Mouse (Mus musculus): ENCODE measurements at regions not wholly inside any gene's neighbourhood (a gene's known extent, or its start where the extent isn't known, plus 50 kb on each side); places are given as distances from the start of the nearest gene placed in this dataset.

GRCm38 (mm10) chr6:52105031-52105593 lies 53.0 kb downstream of the Hoxa1 start:
- H3K4me2 ChIP-seq (ENCODE audit: low read depth, low read length) = 0 out of 2 replicates have a peak overlapping the region, but pooled peaks have one; percentile 10
- peaks cover 15% of the 10 kb centered on the region for H3K27me3 ChIP-seq (ENCODE audit: control insufficient read depth, insufficient read depth, low read length)
- no peak overlapping the region for H3K27ac ChIP-seq (ENCODE audit: low read length)
- no peak overlapping the region for H3K9ac ChIP-seq (ENCODE audit: low read length)
- no peaks in the 10 kb centered on the region for H3K9me3 ChIP-seq (replicated peaks; ENCODE audit: control insufficient read depth, low read length)
- no peaks in the 10 kb centered on the region for H3K4me1 ChIP-seq (ENCODE audit: control insufficient read depth, insufficient read depth, low read length)
- WGBS = 39% methylated on average over 13 of the region's 13 CpGs
- no peak overlapping the region for H3K4me3 ChIP-seq (ENCODE audit: low read length)
- ATAC-seq (replicated peaks; ENCODE audit: extremely low read depth, insufficient read depth, low FRiP score) = no peak
- H3K36me3 ChIP-seq (ENCODE audit: control insufficient read depth, insufficient read depth) = no peaks in the 10 kb centered on the region

- Histone ChIP-seq H3K27me3 (ENCODE audit: control insufficient read depth, insufficient read depth, low read length) (peaks cover 15% of the 10 kb centered on the region), H3K4me2 (ENCODE audit: low read depth, low read length) (no peak overlapping the region), H3K36me3 (ENCODE audit: control insufficient read depth, insufficient read depth) (no peaks in the 10 kb centered on the region), H3K4me3 (ENCODE audit: low read length) (no peak overlapping the region), H3K9me3 (replicated peaks; ENCODE audit: control insufficient read depth, low read length) (no peaks in the 10 kb centered on the region), H3K4me1 (ENCODE audit: control insufficient read depth, insufficient read depth, low read length) (no peaks in the 10 kb centered on the region), H3K9ac (ENCODE audit: low read length) (no peak overlapping the region), H3K27ac (ENCODE audit: low read length) (no peak overlapping the region)
- ATAC-seq (replicated peaks; ENCODE audit: extremely low read depth, insufficient read depth, low FRiP score) = no peak
- WGBS = 86% methylated on average over 11 of the region's 11 CpGs
Measured at GRCm38 (mm10) chr6:52104141-52104540, 54.0 kb downstream of the Hoxa1 start.

- Histone ChIP-seq H3K36me3 (ENCODE audit: control insufficient read depth, insufficient read depth) (no peaks in the 10 kb centered on the region), H3K27me3 (ENCODE audit: control insufficient read depth, insufficient read depth, low read length) (peaks cover 15% of the 10 kb centered on the region), H3K9ac (ENCODE audit: low read length) (no peak overlapping the region), H3K4me3 (ENCODE audit: low read length) (no peak overlapping the region), H3K9me3 (replicated peaks; ENCODE audit: control insufficient read depth, low read length) (no peaks in the 10 kb centered on the region), H3K4me1 (ENCODE audit: control insufficient read depth, insufficient read depth, low read length) (no peaks in the 10 kb centered on the region), H3K4me2 (ENCODE audit: low read depth, low read length) (no peak overlapping the region), H3K27ac (ENCODE audit: low read length) (no peak overlapping the region)
- 81% methylated on average over 7 of the region's 7 CpGs for WGBS
- no peak for ATAC-seq (replicated peaks; ENCODE audit: extremely low read depth, insufficient read depth, low FRiP score)
Measured at GRCm38 (mm10) chr6:52103661-52104060, 54.5 kb downstream of the Hoxa1 start.

- Histone ChIP-seq H3K4me2 (ENCODE audit: low read depth, low read length) (peak overlapping the region; percentile 5), H3K27ac (ENCODE audit: low read length) (no peak overlapping the region), H3K27me3 (ENCODE audit: control insufficient read depth, insufficient read depth, low read length) (peaks cover 15% of the 10 kb centered on the region), H3K36me3 (ENCODE audit: control insufficient read depth, insufficient read depth) (no peaks in the 10 kb centered on the region), H3K4me1 (ENCODE audit: control insufficient read depth, insufficient read depth, low read length) (no peaks in the 10 kb centered on the region), H3K4me3 (ENCODE audit: low read length) (no peak overlapping the region), H3K9ac (ENCODE audit: low read length) (no peak overlapping the region), H3K9me3 (replicated peaks; ENCODE audit: control insufficient read depth, low read length) (no peaks in the 10 kb centered on the region)
- 48% methylated on average over 8 of the region's 8 CpGs for WGBS
- no peak for ATAC-seq (replicated peaks; ENCODE audit: extremely low read depth, insufficient read depth, low FRiP score)
Measured at GRCm38 (mm10) chr6:52102699-52103098, 55.4 kb downstream of the Hoxa1 start.

- Histone ChIP-seq H3K4me1 (ENCODE audit: control insufficient read depth, insufficient read depth, low read length) (no peaks in the 10 kb centered on the region), H3K4me2 (ENCODE audit: low read depth, low read length) (no peak overlapping the region), H3K36me3 (ENCODE audit: control insufficient read depth, insufficient read depth) (no peaks in the 10 kb centered on the region), H3K9me3 (replicated peaks; ENCODE audit: control insufficient read depth, low read length) (no peaks in the 10 kb centered on the region), H3K4me3 (ENCODE audit: low read length) (no peak overlapping the region), H3K27me3 (ENCODE audit: control insufficient read depth, insufficient read depth, low read length) (peaks cover 15% of the 10 kb centered on the region), H3K27ac (ENCODE audit: low read length) (no peak overlapping the region), H3K9ac (ENCODE audit: low read length) (no peak overlapping the region)
- 45% methylated on average over 8 of the region's 8 CpGs for WGBS
- ATAC-seq (replicated peaks; ENCODE audit: extremely low read depth, insufficient read depth, low FRiP score) = no peak
Measured at GRCm38 (mm10) chr6:52102179-52102578, 55.9 kb downstream of the Hoxa1 start.

GRCm38 (mm10) chr6:52101209-52101608 lies 56.9 kb downstream of the Hoxa1 start:
- H3K4me1 ChIP-seq (ENCODE audit: control insufficient read depth, insufficient read depth, low read length) = no peaks in the 10 kb centered on the region
- WGBS = 78% methylated on average over 6 of the region's 6 CpGs
- no peak overlapping the region for H3K9ac ChIP-seq (ENCODE audit: low read length)
- peaks cover 15% of the 10 kb centered on the region for H3K27me3 ChIP-seq (ENCODE audit: control insufficient read depth, insufficient read depth, low read length)
- H3K4me3 ChIP-seq (ENCODE audit: low read length) = no peak overlapping the region
- H3K27ac ChIP-seq (ENCODE audit: low read length) = no peak overlapping the region
- no peaks in the 10 kb centered on the region for H3K36me3 ChIP-seq (ENCODE audit: control insufficient read depth, insufficient read depth)
- H3K9me3 ChIP-seq (replicated peaks; ENCODE audit: control insufficient read depth, low read length) = no peaks in the 10 kb centered on the region
- no peak for ATAC-seq (replicated peaks; ENCODE audit: extremely low read depth, insufficient read depth, low FRiP score)
- H3K4me2 ChIP-seq (ENCODE audit: low read depth, low read length) = no peak overlapping the region

GRCm38 (mm10) chr6:52098851-52099250 lies 59.3 kb downstream of the Hoxa1 start:
- Histone ChIP-seq H3K27ac (ENCODE audit: low read length) (no peak overlapping the region), H3K36me3 (ENCODE audit: control insufficient read depth, insufficient read depth) (no peaks in the 10 kb centered on the region), H3K4me2 (ENCODE audit: low read depth, low read length) (no peak overlapping the region), H3K4me1 (ENCODE audit: control insufficient read depth, insufficient read depth, low read length) (no peaks in the 10 kb centered on the region), H3K4me3 (ENCODE audit: low read length) (no peak overlapping the region), H3K9ac (ENCODE audit: low read length) (no peak overlapping the region), H3K9me3 (replicated peaks; ENCODE audit: control insufficient read depth, low read length) (no peaks in the 10 kb centered on the region), H3K27me3 (ENCODE audit: control insufficient read depth, insufficient read depth, low read length) (peaks cover 7% of the 10 kb centered on the region; the same call in 1 of the 2 replicates)
- WGBS = 88% methylated on average over 7 of the region's 7 CpGs
- no peak for ATAC-seq (replicated peaks; ENCODE audit: extremely low read depth, insufficient read depth, low FRiP score)

GRCm38 (mm10) chr6:52095575-52095974 lies 62.5 kb downstream of the Hoxa1 start:
- H3K9me3 ChIP-seq (replicated peaks; ENCODE audit: control insufficient read depth, low read length) = no peaks in the 10 kb centered on the region
- no peak overlapping the region for H3K4me2 ChIP-seq (ENCODE audit: low read depth, low read length)
- H3K4me1 ChIP-seq (ENCODE audit: control insufficient read depth, insufficient read depth, low read length) = no peaks in the 10 kb centered on the region
- no peak overlapping the region for H3K27ac ChIP-seq (ENCODE audit: low read length)
- ATAC-seq (replicated peaks; ENCODE audit: extremely low read depth, insufficient read depth, low FRiP score) = no peak
- H3K4me3 ChIP-seq (ENCODE audit: low read length) = no peak overlapping the region
- no peaks in the 10 kb centered on the region for H3K36me3 ChIP-seq (ENCODE audit: control insufficient read depth, insufficient read depth)
- 93% methylated on average over 7 of the region's 7 CpGs for WGBS
- no peaks in the 10 kb centered on the region; the same call in 1 of the 2 replicates for H3K27me3 ChIP-seq (ENCODE audit: control insufficient read depth, insufficient read depth, low read length)
- no peak overlapping the region for H3K9ac ChIP-seq (ENCODE audit: low read length)

GRCm38 (mm10) chr6:52091445-52091844 lies 66.7 kb downstream of the Hoxa1 start:
- WGBS = 31% methylated on average over 5 of the region's 5 CpGs
- Histone ChIP-seq H3K27ac (ENCODE audit: low read length) (no peak overlapping the region), H3K4me1 (ENCODE audit: control insufficient read depth, insufficient read depth, low read length) (no peaks in the 10 kb centered on the region), H3K27me3 (ENCODE audit: control insufficient read depth, insufficient read depth, low read length) (0 out of 2 replicates have a peak, but pooled peaks cover 7% of the 10 kb centered on the region), H3K4me3 (ENCODE audit: low read length) (no peak overlapping the region), H3K4me2 (ENCODE audit: low read depth, low read length) (no peak overlapping the region), H3K9me3 (replicated peaks; ENCODE audit: control insufficient read depth, low read length) (no peaks in the 10 kb centered on the region), H3K36me3 (ENCODE audit: control insufficient read depth, insufficient read depth) (no peaks in the 10 kb centered on the region), H3K9ac (ENCODE audit: low read length) (no peak overlapping the region)
- no peak for ATAC-seq (replicated peaks; ENCODE audit: extremely low read depth, insufficient read depth, low FRiP score)
